Mouse (Mus musculus) frontal cortex, postnatal 14 days (tissue): ENCODE data around the gene Nav2.

Experiments used
- DNase-seq, 2 experiments: peaks; one replicate each; pipeline ENCODE4 v3.0.0; 2022; ENCODE audit warnings: low spot score in 2 of 2

Nav2 gene

DNA sequence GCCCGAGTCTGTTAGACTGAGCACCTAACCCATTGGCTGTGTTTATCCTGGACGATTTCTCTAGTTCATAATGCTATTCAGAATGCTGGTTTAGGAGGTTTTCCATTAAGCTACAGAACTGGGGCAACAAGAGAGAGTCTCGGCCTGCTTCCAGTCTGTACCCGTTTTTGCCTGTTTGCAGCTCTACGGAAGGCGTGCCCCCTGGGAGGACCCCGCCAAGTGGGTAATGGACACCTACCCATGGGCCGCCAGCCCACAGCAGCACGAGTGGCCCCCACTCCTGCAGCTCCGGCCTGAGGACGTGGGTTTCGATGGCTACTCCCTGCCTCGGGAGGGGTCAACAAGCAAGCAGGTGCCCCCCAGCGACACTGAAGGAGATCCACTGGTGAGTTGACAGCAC, 695.7 kb downstream of the Nav2 start:
- no peak for DNase-seq

DNA sequence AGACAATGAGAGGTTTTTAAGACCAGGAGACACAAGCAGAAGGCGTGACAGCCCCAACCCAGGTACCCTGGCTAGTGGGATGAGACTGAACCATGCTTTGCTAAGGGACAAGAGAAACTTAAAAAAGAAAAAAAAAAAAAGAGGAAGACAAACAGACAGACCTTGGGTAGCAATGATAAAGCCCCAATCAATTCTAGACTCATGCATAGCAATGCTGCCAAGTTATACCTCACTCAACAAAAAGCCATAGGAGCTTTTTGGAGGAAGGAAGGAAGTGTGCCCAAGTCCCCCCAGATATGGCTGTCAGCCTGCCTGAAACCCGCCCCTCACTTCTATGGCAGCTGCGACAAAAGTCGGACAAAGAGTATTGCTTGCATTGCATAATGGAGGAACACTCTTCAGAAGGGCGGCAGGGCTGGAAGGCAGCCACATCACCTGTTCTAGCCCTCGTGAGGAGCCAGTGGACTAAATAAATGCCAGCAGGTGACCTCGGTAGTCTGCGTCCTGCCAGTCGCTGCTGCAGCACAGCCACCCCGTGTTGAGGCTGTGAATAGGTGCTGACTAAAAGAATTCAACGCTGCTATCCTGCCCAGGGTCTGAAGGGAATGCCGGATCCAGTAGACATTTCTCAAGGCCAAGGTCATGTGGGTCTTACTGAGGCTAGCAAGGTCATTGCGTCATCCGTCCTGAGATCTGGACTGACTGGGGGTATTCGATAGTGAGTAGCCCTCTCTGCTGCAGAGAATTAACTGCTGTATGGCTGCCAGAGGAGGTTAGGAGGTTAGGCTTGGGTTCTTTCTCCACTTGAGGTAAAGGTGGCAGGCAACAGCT, 696.7 kb downstream of the Nav2 start:
- DNase-seq: no peak

DNA sequence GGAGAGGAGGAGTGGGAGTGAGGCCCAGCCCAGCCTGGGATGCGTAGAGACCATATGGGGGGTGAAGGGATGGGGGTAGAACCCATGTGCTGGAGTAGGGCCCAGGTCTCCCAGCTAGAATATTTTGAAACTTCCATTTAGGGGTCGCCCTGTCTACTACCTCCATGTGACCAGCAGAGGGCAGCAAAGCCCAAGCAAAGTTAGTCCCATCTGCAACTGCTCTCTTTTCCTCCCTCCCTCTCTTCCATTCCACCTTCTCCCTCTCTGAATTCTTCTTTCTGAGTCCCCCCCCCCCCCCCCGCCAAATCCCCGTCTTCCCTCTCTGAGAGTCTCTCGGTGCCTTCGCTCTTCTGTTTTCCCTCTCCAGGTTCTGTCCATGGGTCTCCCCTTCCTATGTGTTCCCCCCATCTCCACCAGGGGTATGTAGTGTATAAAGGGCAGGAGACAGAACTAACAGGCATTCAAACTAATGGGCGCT, 707.8 kb downstream of the Nav2 start:
- DNase-seq: peak in 1 of 2 experiments; percentile 51

DNA sequence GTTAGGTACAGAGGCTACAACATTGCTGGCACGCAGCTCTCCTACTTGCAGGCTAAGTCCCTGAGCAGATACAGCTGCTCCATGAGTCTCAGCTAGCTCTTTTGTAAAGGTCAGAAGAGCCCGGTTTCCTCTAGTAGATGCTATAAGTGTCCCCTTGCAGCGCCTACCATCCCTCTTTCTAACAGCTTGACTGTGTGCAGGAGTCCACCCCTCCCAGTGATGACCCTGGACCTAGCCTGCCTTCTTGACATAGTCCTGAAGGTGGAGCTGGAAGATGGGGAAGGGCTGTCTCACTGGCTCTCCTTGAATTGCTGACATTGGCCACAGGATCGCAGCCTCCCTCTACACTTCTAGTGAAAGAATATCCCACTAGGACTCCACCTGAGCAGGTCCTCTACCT, 708.6 kb downstream of the Nav2 start:
- no peak for DNase-seq

DNA sequence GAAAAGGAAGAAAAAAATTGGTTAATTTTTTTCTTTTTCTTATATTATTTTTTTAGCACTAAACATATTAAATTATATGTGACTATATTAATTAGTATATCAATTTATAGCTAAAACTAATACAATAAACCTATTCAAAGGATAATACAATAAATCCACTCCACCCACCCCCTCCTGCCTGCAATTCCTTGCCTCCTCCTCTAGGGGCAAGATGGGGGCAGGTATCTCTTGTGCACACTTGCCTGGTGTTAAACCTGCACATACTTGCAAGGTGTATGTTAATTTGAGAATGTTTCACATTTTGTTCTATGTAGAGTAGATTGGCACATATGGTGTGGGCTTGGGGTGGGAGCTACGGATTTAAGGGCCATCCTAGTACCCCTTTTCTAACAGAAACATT, 711.6 kb downstream of the Nav2 start:
- DNase-seq: no peak

DNA sequence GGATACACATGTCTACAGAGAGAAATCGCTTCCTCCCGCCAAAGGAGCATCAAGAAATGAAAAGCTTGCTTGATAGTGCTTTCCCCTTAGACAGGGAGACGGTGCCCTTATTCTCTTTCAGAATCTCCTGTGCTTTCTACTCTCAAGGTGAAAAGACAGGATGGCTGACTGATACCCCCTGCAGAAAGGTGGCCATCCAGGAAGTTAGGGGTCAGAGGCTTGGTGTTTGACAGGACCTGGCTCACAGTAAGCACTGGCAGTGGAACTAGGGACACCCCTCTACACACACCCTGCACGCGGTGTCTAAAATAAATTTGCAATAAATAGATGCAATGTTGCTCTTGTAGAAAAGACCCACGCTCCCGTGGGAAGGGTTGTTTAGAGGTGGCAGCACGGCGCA, 723.4 kb downstream of the Nav2 start:
- DNase-seq: no peak

DNA sequence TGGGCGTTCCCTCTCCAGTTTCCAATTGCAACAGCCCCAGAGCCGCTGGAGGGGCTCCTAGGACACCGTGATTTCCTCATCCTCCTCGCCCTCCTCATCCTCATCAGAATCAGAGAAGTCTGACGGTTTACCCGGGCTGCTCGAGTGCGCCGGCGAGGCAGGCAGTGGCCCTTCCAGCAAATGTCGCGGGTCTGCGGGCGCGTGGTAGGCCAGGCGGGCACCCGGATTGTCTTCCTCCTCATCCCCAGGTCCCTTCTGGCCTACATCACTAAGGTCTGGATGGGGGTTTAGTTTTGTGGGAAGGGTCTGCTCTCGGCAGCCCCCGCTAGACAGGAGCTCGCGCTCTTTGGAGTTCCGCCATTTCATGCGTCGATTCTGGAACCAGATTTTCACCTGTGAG, 723.9 kb downstream of the Nav2 start:
- no peak for DNase-seq

DNA sequence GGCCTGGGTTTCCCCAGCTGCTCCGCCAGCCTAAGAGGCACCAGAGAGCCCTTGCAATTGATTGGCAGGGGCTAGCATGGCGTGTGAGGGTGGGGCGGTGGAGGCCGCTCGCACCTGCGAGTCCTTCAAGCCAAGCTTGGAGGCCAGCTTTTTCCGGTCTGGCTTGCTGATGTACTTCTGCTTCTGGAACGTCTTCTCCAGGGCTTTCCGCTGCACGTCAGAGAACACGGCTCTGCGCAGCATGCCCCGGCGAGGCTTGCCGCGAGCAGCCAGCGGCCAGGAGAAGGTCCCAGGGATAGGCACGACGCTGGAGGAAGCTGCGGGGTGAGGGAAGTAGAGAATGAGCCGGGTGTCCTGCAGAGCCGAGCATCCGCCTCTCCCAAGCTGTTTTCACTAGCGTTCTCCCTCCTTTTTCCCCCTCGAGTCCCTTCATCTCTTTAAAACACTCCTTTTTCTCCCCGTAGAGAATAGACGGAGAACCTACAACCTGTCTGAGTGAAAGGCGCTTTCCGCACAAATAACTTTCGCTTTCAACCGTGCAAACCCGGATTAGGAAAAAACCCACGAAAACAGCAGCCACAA, 725.0 kb downstream of the Nav2 start:
- no peak for DNase-seq

DNA sequence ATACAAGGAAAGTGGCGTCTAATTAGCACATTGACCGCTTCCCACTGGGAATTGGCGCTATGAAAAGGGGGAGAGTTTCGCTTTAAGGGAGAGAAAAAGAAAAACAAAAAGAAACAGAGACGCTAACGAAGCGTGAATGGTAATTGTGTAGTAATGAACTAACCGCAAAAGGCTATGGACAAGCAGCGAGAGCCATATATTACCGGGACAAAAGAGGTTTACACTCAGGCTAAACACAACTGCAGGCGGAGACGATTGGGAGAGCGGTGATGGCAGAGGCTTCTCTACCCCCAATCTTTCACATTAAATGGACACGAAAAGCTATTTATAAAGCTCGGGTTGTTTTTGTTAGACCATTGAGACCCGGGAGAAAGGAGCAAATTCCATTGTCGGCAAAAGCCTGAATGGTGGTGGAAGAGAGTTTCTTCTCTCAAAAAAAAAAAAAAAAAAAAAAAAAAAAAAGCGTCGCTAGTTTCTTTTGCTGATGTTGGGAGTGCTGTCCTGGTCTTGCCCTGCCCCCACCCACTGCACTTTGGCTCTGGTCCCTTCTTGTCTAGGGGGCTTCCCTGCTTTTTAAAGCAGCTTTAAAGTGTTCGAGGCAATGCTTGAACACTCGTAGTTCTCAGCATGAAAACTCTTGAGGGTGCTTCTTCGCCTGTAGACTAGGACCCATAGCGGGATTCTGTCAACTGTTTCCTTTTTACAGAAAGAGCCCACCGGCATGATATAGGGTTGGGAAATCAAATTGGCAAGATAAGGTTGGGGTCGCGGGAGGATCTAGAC, 726.0 kb downstream of the Nav2 start:
- DNase-seq: no peak

DNA sequence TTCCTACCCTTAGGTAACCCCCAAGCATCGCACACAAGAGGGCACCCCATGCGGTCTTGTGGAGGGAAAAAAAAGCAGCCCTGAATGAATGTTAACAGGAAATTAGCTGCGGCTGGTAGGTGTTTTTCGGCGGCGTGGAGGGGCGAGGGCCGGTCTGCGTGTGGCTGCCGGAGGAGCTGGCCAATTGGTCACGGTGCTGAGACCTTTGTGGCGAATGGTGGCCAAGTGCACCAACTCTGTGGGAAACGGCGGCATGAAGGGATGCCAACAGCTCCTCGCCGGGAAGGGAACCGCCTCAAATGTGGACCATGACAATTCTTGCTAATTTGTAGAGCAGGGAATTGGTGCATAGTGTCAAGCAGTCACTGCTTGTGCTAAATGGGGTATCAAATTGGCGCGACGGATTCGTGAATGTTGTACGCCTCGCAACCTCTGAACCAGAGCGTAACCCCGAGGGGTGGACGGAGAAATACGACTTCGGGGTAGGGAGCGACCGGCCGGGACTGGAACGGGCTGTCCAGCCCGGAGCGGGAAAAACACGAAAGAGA, 726.6 kb downstream of the Nav2 start:
- DNase-seq: no peak

DNA sequence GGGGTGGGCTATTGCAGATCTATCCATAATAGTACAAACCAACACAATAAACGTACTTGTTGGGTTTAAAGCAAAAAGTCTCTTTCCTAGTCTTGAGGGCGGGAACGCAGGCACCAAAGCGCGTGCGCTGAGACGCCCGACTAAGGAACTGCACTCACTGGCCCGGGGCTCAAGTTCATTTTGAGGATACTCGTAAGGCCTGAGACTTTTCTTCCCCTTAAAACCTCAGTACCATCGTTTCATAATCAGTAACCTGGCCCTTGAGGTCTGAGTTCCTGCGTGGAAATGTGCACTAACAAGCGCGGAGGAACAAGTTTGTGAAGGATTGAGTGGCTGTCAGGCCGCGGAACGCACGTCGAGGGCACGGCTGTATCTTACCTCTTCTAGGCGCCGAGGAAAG, 727.5 kb downstream of the Nav2 start:
- DNase-seq: no peak

DNA sequence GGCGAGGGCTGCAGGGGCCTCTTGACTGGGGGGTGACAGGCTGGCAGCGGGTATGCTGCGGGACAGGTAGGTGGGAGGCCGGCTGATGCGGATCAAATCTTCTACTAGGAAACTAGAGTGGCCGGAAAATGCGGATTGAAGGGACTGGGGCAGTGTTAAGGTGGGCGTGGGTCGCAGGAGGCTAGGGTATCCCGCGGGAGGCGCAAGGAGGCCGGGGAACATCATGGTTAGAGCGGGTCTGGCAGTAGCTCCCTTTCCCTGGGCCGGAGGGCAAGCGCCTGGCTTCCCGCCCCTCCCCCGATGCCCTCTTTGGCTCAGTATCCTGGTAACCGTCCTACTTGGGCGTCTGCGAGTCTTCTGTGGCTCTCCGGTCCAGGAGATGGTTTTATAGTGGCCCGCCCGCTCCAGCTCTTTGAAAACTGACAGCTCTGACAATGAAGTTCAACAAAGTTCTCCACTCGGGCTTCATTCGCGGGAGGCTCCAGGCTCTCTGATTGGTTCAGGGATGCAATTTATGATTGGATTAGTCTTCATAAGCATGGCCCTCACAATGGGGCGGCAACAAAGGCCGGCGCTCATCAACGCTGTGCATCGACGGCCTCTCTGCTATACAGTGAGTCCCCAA, 728.1 kb downstream of the Nav2 start, which contains the start of gene Dbx1:
TSS of gene Dbx1 (minus strand) at position 359 of the 625 bp plus-strand sequence.
- no peak for DNase-seq

DNA sequence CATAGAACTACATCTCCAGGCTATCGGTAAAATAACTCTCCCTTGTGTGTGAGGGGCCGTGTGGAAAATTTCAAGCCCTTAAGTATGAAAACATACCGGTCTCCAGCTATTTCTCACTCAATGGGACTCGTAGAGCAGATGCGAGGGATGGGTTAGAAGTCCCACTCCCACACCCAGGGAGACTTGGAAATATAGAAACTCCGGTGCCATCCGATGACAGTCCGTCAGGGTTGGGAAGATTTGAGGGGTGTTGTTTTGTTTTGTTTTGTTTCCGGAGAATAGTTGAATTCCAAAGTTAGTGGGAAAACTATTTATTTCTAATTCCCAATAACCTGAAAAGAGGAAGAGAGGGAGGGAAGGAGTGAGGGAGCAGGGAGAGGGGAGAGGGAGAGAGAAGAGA, 728.8 kb downstream of the Nav2 start:
- DNase-seq: no peak

DNA sequence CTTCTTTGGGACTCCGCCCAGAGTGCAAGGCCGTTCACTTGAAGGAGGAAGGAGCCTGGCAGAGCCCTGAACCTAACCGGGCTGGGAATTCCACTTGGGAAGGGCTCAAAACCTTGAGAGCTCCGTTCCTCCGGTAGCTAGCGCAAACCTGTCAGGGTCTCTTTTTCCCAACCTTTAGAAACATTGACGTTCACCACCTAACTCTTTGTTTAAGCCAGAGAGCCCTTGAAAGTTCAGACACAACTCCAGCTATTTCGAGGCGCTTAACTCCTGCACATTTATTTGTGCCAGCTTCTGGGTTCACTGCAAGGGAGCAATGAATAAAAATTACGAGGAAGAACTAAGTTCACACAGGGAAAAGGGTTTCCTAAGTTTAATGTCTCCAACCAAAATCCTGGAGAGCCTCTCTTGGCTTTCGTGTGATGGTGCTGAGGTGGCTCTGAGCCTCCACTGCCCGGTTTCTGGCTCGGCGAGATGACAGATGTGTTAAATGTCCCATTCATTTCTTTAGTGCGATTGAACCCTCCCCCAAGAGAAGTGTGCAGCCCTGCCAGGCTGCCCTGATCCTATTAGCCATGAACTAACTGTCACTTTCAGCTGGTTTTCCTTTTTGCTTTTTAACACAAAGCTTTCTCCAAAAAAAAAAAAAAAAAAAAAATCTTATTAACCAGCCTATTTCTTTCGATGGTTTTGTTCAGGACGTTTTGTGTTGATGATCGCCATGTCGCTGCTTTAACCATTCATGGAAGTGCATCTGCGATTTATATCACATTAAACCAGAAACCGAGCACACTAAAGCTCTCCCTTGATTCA, 729.5 kb downstream of the Nav2 start:
- DNase-seq: no peak

DNA sequence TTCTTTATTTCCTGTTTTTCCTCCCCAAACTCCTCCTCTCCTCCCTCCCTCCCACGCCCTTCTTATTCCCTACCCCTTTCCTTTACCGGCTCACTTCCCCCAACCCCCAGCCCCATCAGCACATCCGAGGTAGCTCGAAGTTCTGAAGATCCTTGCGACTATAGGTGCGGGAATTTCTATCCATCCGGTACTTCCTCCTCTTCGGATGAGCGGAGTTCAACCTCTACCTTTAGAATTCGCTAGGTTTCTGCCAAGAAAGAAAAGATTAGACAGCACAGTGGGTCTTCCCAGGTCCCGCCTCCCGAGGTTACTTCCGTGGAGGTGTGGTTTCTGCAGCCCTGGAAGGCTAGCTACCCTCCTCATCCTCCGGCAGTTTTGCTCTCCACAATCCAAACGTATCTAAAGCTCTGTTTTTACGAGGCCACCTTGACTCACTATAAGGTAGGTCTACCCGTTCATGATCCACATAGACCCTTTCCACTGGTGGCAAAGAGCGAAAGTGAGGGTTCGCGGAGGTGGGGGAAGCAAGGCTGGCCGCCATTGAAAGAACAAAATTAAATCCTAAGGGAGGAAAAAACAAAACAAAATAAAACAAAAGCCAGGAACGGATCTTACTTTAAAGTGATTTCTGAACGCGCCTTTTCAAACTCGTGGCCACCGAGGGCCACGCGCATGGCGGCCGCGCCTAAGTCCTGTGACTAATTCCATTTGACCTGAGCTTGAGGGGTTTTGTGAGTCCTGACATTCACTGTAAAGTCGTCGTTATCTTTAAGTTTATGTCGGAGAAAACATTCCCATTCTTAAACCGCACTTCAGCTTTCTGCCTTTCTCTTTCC, 730.6 kb downstream of the Nav2 start:
- no peak for DNase-seq

DNA sequence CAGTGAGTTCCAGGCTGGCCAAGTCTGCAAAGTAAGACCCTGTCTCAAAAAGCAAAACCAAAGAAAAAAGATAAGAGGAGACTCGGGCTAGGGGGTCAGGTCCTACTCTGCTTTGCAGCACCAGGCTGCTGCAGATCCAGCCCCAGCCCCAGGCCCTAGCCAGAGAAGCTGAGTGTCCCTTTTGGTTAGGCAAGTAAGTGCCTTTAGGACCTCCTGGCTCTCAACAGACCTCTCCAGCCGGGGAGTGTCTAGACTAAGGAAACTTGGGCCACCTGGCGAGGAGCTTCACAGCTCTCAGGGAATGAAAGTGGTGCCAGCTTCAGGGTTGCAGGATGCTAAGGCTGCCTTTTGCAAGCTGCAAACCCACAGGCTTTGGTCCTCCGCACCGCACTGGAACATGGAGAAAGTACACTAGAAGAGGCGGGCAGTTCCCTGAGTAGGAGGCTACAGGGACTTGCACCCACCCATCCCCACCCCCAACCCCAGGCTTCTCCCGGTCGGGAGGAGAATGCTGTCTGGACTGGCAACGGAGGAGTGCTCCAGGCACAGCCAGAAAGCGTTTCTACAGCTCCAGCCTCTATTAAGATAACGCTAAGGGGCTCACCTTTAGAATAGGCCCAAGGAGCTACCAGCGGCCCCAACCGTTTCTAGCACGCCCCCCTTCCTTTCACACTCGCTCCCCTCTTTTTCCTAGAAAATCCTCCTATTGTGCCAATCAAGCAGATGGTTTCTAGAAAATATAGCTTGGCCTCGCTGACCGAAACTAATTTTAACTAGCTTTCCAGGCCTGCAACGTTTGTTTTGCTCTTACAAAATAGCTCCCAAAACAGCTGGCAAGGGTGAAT, 731.6 kb downstream of the Nav2 start:
- DNase-seq: no peak

DNA sequence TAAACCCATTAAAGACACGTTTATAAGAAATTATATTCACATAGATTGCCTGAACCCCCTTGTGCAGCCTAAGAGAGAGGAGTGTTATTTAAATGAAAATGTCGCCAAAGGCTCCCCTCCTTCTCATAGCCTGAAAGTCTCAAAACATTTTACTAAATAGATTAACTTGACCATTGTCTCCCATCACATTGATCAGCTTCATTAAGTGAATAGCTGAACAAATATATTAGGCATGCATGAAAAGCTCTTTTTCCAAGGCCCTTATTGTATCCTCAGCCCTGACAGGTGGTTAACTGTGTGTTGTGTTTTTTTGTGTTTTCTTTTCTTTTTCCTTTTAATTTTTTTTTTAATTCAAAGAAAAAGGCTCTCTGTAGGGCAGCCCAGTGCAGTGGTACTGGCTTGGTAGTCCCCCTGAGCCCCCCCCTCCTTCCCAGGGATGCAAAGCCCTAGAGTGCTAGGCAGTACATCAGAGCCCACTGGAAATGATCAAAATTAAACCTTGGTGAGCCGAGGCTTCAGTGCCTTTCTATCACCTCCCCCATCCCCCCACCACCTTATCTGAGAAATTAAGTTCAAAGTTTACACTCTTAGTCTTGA, 732.3 kb downstream of the Nav2 start:
- DNase-seq: no peak
